Mouse (Mus musculus) inflammation-experienced regulatory T-cells (primary cell): ENCODE data around the gene Oasl1. TPM values are rescaled to one million over a fixed set of nuclear protein-coding genes. Genes with fewer than 3 reads are reported as not detected.

Experiments
- polyA plus RNA-seq, 2 experiments: library from polyadenylated mRNA; unstranded; fragments of 100-300 nt; shearing (Covaris generic); gene quantifications; one replicate each; pipeline ENCODE4 v1.2.1; 2017

Oasl1 gene
- polyA plus RNA-seq = 1 to 10 TPM; 4.0 to 7.8 TPM

GRCm38 (mm10) chr5:114922998-114923473, at the start of gene Oasl1:
TSS of gene Oasl1 (plus strand) at chr5:114923240.

GRCm38 (mm10) chr5:114896688-114897373, 26.2 kb upstream of the Oasl1 start, which contains the start of gene Oasl2:
TSS of gene Oasl2 (plus strand) at chr5:114896936.

GRCm38 (mm10) chr5:114942074-114942765, 19.2 kb downstream of the Oasl1 start, which contains the start of gene 2210016L21Rik:
TSS of gene 2210016L21Rik (plus strand) at chr5:114942158.

GRCm38 (mm10) chr5:114970824-114971227, 47.8 kb downstream of the Oasl1 start, which contains the start of gene Hnf1a:
TSS of gene Hnf1a (minus strand) at chr5:114971094.

Other genes with a start within 250 kb of the Oasl1 start
- 100 to 1,000 TPM; 311 to 348 TPM for gene Gltp, start 232.3 kb upstream of the Oasl1 start, polyA plus RNA-seq
- 10 to 100 TPM; 19.1 to 21.0 TPM for gene Tchp, start 215.5 kb upstream of the Oasl1 start, polyA plus RNA-seq
- 100 to 1,000 TPM; 145 to 166 TPM for gene Ankrd13a, start 148.6 kb upstream of the Oasl1 start, polyA plus RNA-seq
- gene Git2, start 147.7 kb upstream of the Oasl1 start, polyA plus RNA-seq = 100 to 1,000 TPM; 124 to 136 TPM
- 10 to 100 TPM; 63.0 to 63.3 TPM for gene 1500011B03Rik, start 99.8 kb upstream of the Oasl1 start, polyA plus RNA-seq
- gene 4930519G04Rik, start 69.6 kb upstream of the Oasl1 start, polyA plus RNA-seq = 1 to 10 TPM in 1 of 2 experiments, under 1 TPM in 1; 0.16 to 1.2 TPM
- gene Gm9936, start 64.6 kb upstream of the Oasl1 start, polyA plus RNA-seq = under 1 TPM in 1 of 2 experiments, not detected in 1; 0.33 TPM
- 10 to 100 TPM; 11.3 to 19.1 TPM for gene Oasl2, start 26.3 kb upstream of the Oasl1 start, polyA plus RNA-seq
- 10 to 100 TPM; 44.4 to 51.4 TPM for gene 2210016L21Rik, start 18.9 kb downstream of the Oasl1 start, polyA plus RNA-seq
- gene Hnf1a, start 47.9 kb downstream of the Oasl1 start, polyA plus RNA-seq = under 1 TPM in 1 of 2 experiments, not detected in 1; 0.11 TPM
- gene Sppl3, start 87.9 kb downstream of the Oasl1 start, polyA plus RNA-seq = 10 to 100 TPM; 59.1 to 69.8 TPM
- 1 to 10 TPM in 1 of 2 experiments, not detected in 1; 4.3 TPM for gene Gm10401, start 175.1 kb downstream of the Oasl1 start, polyA plus RNA-seq
- 10 to 100 TPM; 29.1 to 35.3 TPM for gene Acads, start 196.1 kb downstream of the Oasl1 start, polyA plus RNA-seq
- gene Unc119b, start 211.7 kb downstream of the Oasl1 start, polyA plus RNA-seq = 10 to 100 TPM; 55.6 to 59.5 TPM
- 10 to 100 TPM; 79.0 to 95.9 TPM for gene Mlec, start 234.9 kb downstream of the Oasl1 start, polyA plus RNA-seq